Mouse (Mus musculus): Measurements from ENCODE around the gene Ube2k. TPM values are rescaled to one million over a fixed set of nuclear protein-coding genes. Genes with fewer than 3 reads are reported as not detected.

The Ube2k gene
- total and polyA plus RNA-seq, 3 experiments: 51.4 to 293 (median 56.7) TPM

- TF ChIP-seq USF1 (IDR thresholded peaks at IDR 0.05; ENCODE audit: low read depth, low read length) (no peak), HCFC1 (IDR thresholded peaks at IDR 0.05; ENCODE audit: low read depth, low read length) (no peak), SIN3A (IDR thresholded peaks at IDR 0.05; ENCODE audit: low read length) (no peak), POLR2AphosphoS2 (IDR thresholded peaks at IDR 0.05; ENCODE audit: low read depth, low read length) (no peak), CHD2 (IDR thresholded peaks at IDR 0.05; ENCODE audit: low read length) (no peak), JUN (IDR thresholded peaks at IDR 0.05; ENCODE audit: insufficient read depth, low read depth, low read length) (no peak), ZMIZ1 (IDR thresholded peaks at IDR 0.05; ENCODE audit: low read depth, low read length) (no peak), ZNF384 (IDR thresholded peaks at IDR 0.05; ENCODE audit: low read depth, low read length) (no peak), MAZ (IDR thresholded peaks at IDR 0.05; ENCODE audit: low read depth, low read length) (no peak), ZKSCAN1 (IDR thresholded peaks at IDR 0.05; ENCODE audit: borderline replicate concordance, low read depth, low read length) (no peak)
- Histone ChIP-seq H3K4me1 (ENCODE audit: control insufficient read depth in 1 of 2, insufficient read depth in 2 of 2) (peaks cover 0 to 4% of the 10 kb centered on the region in 2 experiments; a peak in 3 of 4 replicates), H3K79me2 (replicated peaks; ENCODE audit: control insufficient read depth, extremely low read depth, insufficient read depth, poor library complexity, severe bottlenecking) (no peaks in the 10 kb centered on the region), H3K27me3 (replicated peaks) (no peaks in the 10 kb centered on the region), H3K27ac (ENCODE audit: insufficient read depth, low read depth) (no peak overlapping the region), H3K4me2 (ENCODE audit: insufficient read depth, low read depth, poor library complexity, severe bottlenecking) (no peak overlapping the region), H3K36me3 (replicated peaks in 1 of 2; ENCODE audit: control insufficient read depth in 1 of 2, insufficient read depth in 1 of 2, low read length in 1 of 2) (no peaks in the 10 kb centered on the region), H3K9ac (ENCODE audit: insufficient read depth, low read depth) (no peak overlapping the region), H3K4me3 (replicated peaks in 1 of 3; ENCODE audit: low read depth in 2 of 3, low read length in 2 of 3, poor library complexity in 1 of 3) (no peak overlapping the region), H3K9me3 (replicated peaks; ENCODE audit: low read length) (no peaks in the 10 kb centered on the region)
- dilution Hi-C loops (cut with MboI; ENCODE audit: extremely low pct_ligation_motif_present, extremely low pct_unique_long_range_greater_than_20kb, low sequenced_read_pairs): no loop called here
- DNase-seq (ENCODE audit: extremely low read depth): no peak
- in situ Hi-C loops (cut with MboI; ENCODE audit: low pct_ligation_motif_present, low pct_unique_long_range_greater_than_20kb, low sequenced_read_pairs): loop anchor here (5.0 kb wide), 2 partner anchors 43 to 118 kb away; no protein-coding TSS in a partner anchor
Observed at GRCm38 (mm10) chr5:65524831-65525230, 12.2 kb upstream of the Ube2k start.

- H3K79me2 ChIP-seq (replicated peaks; ENCODE audit: control insufficient read depth, extremely low read depth, insufficient read depth, poor library complexity, severe bottlenecking): no peaks in the 10 kb centered on the region
- H3K27me3 ChIP-seq (replicated peaks): no peaks in the 10 kb centered on the region
- H3K27ac ChIP-seq (ENCODE audit: insufficient read depth, low read depth): no peak overlapping the region
- no peaks in the 10 kb centered on the region for H3K9me3 ChIP-seq (replicated peaks; ENCODE audit: low read length)
- dilution Hi-C loops (cut with MboI; ENCODE audit: extremely low pct_ligation_motif_present, extremely low pct_unique_long_range_greater_than_20kb, low sequenced_read_pairs): no loop called here
- in situ Hi-C loops (cut with MboI; ENCODE audit: low pct_ligation_motif_present, low pct_unique_long_range_greater_than_20kb, low sequenced_read_pairs): loop anchor here (5.0 kb wide), 2 partner anchors 44 to 119 kb away; no protein-coding TSS in a partner anchor
- no peak overlapping the region for H3K4me2 ChIP-seq (ENCODE audit: insufficient read depth, low read depth, poor library complexity, severe bottlenecking)
- H3K9ac ChIP-seq (ENCODE audit: insufficient read depth, low read depth): no peak overlapping the region
- H3K4me3 ChIP-seq (replicated peaks in 1 of 3; ENCODE audit: low read depth in 2 of 3, low read length in 2 of 3, poor library complexity in 1 of 3): no peak overlapping the region
- H3K4me1 ChIP-seq (ENCODE audit: control insufficient read depth in 1 of 2, insufficient read depth in 2 of 2): peaks cover 0 to 14% of the 10 kb centered on the region in 2 experiments; a peak in 3 of 4 replicates
- no peak for DNase-seq (ENCODE audit: extremely low read depth)
- no peak for TF ChIP-seq UBTF (IDR thresholded peaks at IDR 0.05; ENCODE audit: low read depth, low read length)
- peak; percentile 87 for TF ChIP-seq SMC3 (IDR thresholded peaks at IDR 0.05; ENCODE audit: low read depth, low read length)
- no peak for TF ChIP-seq TBP (conservative IDR thresholded peaks at IDR 0.05; ENCODE audit: low read depth, low read length)
- no peak for TF ChIP-seq ZNF384 (IDR thresholded peaks at IDR 0.05; ENCODE audit: low read depth, low read length)
- TF ChIP-seq CHD2 (IDR thresholded peaks at IDR 0.05; ENCODE audit: low read length): no peak
- peak; percentile 79 for TF ChIP-seq RAD21 (IDR thresholded peaks at IDR 0.05; ENCODE audit: low read depth, low read length)
- peak; percentile 7 to 75; a peak in 2 of 4 replicates for TF ChIP-seq CTCF (conservative IDR thresholded peaks at IDR 0.05 in 1 of 2, IDR thresholded peaks at IDR 0.05 in 1 of 2; ENCODE audit: low read depth in 2 of 2, low read length in 2 of 2)
- TF ChIP-seq ZC3H11A (IDR thresholded peaks at IDR 0.05; ENCODE audit: low read depth, low read length): peak; percentile 45; the same call in 1 of the 2 replicates
- no peaks in the 10 kb centered on the region for H3K36me3 ChIP-seq (replicated peaks in 1 of 2; ENCODE audit: control insufficient read depth in 1 of 2, insufficient read depth in 1 of 2, low read length in 1 of 2)
Observed at GRCm38 (mm10) chr5:65525674-65526443, 11.2 kb upstream of the Ube2k start.
